Mouse (Mus musculus): ENCODE results near the gene Aspg. TPM values are rescaled to one million over a fixed set of nuclear protein-coding genes. Genes with fewer than 3 reads are reported as not detected.

Gene Aspg
- total RNA-seq, 2 experiments from 2014 or later: not detected

Other genes starting within 250 kb of the Aspg start
- 6.7 and 8.2 TPM in 2 replicates for gene Ppp1r13b, start 198.6 kb upstream of the Aspg start, total RNA-seq (2014; fragmentation: Nextera tagmentation)
- 6.0 and 7.1 TPM in 2 replicates for gene Ppp1r13b, start 198.6 kb upstream of the Aspg start, total RNA-seq (2017)
- 536 and 684 TPM in 2 replicates for gene Atp5mpl, start 139.7 kb upstream of the Aspg start, total RNA-seq (2014; fragmentation: Nextera tagmentation)
- gene Atp5mpl, start 139.7 kb upstream of the Aspg start, total RNA-seq (2017): 637 and 817 TPM in 2 replicates
- gene Tdrd9, start 135.1 kb upstream of the Aspg start, total RNA-seq (2014; fragmentation: Nextera tagmentation): not detected in 2 replicates
- not detected in 2 replicates for gene Tdrd9, start 135.1 kb upstream of the Aspg start, total RNA-seq (2017)
- not detected in 2 replicates for gene Rd3l, start 125.4 kb upstream of the Aspg start, total RNA-seq (2014; fragmentation: Nextera tagmentation)
- not detected in 2 replicates for gene Rd3l, start 125.4 kb upstream of the Aspg start, total RNA-seq (2017)
- gene Kif26a, start 39.5 kb downstream of the Aspg start, total RNA-seq (2014; fragmentation: Nextera tagmentation): not detected in 2 replicates
- not detected in 2 replicates for gene Kif26a, start 39.5 kb downstream of the Aspg start, total RNA-seq (2017)

All from megakaryocyte-erythroid progenitor cell, adult 5-6 weeks (primary cell).